Mouse (Mus musculus): Measurements from ENCODE around the gene Crmp1.

Gene Crmp1

DNA sequence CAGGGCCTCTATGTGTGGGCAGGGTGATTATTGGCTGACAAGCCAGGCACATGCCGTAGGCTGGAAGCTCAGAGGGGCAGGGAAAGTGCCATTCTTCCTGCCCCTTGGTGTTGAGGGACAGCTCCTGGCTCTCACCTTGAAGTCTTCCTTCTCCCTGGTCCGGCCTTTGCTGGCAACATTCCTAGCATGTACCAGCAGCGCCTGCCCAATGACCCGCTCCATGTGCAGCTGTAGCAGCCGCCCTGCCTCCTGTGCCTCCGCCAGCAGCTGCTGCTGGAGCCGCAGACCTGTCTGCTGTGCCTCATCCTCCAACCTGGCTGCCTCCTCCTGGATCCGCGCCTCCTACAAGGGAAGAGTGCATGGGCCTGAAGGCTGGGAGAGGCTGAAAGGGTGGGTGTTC lies 68.3 kb downstream of the Crmp1 start:
- DNase-seq = no peak

DNA sequence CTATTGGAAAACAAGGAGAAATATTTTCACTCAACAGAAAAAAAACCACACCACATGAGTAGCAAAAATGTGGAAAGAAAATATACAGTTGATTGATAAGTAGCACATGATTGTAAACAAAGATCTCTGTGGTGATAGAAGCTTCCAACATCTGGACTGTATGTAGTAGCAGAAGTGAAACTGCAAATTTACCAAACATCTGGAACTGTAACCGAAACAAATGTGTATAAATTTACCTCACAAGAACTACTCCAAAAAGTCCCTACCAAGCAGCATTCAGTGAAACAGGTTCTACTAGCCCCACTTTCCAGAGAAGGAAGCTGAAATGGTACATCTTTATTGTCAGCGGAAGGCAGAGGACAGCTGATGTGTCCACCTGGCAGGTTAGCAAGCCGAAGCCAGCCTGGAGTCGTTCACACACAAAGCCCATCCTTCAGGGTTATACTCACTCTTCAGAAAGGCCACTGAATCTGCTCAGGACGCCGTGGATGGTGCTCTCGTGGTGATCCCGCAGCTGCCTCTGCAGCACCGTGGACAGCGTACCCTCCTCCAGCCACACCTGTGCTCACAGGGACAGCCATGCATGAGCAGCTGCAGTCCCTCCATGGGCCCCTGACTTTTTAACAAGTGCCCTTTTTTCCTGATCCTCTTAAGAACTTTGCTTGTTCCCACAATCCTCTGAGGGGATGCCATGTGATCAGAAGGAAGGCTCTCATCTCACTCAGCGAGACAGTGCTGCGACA lies 71.4 kb downstream of the Crmp1 start:
- no peak for DNase-seq

DNA sequence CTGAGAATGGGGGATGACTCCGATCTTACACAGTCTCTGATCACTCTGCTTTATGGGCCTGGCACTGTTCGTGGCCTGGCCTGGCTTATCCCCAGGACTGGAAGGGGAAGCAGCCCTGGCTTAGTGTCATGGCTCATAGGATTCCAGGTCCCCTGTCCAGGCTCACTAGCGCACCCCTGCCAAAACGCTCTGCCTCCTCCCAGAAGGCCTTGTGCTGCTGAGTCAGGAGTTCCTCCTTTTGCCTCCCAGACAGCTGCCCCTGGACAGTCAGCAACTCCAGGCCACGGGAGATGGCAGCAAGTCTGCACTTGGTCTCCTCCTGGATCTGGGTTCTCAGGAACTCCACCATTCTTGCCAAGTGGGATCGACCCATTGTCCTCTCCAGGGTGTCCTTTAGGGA lies 77.0 kb downstream of the Crmp1 start:
- DNase-seq = no peak

DNA sequence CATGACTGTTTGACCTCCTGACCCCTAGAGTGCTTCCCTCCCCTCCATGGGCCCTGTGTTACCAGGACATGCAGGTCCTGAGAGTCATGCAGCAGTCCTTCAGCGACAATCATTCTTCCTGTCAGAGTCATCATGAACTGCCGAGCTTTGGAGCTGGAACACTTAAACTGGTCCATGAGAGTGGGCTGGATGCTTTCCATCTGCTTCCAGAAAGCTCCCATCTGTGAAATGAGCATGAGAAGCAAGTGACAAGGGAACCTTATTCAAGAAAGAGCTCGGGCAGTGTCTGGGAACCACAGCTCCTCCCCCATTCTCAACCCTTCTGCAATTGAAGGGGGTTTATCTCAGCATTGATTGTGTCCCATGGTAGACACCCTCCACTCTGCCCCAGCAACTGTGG lies 78.4 kb downstream of the Crmp1 start:
- peak; percentile 46 for DNase-seq

DNA sequence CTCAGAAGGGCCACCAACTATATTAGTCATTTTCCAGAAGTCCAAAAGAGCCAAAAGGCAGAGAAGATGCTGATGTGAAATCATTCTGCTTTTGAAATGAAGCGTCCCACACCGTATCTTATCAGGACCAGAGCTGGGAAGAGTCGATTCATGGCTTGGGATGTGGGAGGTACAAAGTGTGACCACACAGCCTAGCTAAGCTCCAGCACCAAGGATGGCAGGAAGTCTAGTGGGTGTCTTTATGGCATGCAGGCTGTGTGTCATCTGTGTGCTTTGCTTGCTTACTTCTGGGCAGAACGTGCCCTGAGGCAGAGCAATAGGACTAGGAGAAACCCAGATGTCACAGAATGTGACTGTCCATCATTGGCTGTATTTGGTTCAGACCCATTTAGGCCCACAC lies 79.0 kb downstream of the Crmp1 start:
- peak; percentile 23 for DNase-seq

DNA sequence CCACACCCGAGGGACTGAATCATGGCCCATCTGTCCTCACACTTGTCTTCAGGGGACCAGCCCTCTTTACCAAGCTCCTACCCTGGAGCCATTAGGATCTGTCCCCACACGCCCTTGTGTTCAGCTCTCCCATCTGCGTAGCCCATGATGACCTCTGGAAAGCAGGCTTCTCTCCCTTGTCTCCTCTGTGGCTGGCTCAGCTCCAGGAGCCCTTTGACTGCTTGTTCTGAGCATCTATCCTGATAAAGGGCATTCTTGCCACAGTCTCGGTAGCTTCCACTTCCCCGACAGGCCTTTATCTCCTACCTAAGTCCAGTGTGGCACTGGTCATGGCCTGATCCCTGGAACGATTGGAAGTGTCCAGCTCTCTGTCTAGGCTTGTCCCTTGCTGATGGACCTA lies 84.9 kb downstream of the Crmp1 start:
- no peak for DNase-seq

DNA sequence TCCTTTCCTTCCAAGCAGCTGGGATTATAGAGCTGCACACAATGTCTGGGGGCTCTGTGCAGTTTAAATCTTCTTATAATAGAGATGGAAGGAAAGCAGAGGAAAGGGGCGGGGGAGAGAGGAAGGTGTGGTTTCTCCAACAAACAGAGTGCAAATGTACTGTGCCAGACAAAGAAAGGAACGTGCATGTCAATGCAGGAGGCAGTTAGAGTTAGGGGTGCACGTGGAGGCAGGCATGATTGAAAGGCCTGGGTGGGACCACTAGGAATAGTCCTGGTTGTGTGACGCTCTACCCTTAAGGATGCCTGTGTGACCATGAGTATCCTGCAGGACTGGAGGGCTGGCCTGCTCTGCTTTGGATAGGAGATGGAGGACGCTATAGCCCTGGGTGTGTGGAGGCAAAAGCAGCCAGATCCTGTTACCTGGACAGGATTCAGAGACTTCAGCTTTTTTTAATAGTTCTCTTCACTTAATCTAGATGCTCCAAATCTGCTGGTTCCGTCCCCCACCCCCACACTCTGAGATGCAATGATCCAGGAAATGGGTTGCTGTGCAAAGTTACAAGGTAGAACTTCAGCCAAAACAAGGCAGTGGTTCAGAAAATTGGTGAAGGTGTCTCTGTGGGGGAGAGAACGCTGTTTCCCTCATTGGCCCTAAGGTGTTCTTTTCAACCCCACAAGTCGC lies 88.9 kb downstream of the Crmp1 start:
- DNase-seq = no peak

DNA sequence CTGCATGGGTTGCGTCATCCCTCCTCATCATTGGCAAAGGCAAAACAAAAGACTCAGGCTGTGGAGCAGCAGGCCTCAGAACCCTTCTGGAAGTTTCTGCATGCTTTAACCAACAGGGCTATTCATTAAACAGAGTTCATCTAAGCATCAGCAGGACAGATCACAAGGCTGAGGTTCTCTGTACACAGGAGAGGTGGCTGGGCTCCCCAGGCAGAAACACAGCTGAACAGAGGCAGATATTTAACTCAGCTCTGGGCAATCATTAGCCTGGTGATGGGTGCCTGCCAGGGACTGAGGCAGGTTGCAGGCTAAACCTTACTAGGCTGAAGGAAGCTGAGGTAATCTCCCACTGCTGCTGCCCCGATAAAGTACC lies 89.4 kb downstream of the Crmp1 start:
- DNase-seq = no peak

DNA sequence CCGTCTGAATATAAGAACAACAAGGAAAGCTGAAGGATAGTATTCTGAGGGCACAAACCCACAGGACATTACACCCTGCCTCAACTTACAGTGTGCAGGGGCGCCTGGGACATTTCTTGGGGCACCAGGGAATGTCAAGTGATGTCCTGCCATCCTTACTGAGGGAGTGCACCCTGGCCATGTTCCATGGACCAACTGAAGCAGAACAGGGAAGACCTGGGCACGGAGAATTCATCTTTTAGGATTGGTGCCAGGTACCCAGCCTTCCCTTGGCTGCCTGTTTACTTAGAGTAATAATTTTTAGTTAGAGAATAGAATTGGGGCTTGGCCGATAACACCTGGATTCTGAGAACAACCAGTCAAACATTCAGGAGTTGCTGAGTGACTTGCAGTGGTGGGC lies 90.3 kb downstream of the Crmp1 start:
- no peak for DNase-seq

DNA sequence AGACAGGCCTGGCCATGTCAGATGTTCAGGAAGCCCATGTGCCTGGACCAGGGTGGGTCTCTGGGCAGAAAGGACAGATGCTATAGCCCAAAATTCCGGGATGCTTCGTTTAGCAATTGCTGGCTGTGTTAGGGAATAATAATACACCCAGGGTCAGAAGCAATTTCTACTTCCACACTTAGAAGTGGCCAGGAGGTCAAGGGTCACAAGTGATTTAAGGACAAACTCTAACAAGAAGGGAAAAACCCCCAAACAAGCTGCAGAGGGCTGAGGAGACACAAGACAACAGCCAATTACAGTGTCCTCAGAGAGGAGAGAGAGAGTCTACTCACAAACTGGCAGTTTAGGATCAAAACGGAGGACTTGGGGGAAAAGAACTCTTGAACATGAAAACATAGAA lies 93.3 kb downstream of the Crmp1 start:
- DNase-seq = no peak

DNA sequence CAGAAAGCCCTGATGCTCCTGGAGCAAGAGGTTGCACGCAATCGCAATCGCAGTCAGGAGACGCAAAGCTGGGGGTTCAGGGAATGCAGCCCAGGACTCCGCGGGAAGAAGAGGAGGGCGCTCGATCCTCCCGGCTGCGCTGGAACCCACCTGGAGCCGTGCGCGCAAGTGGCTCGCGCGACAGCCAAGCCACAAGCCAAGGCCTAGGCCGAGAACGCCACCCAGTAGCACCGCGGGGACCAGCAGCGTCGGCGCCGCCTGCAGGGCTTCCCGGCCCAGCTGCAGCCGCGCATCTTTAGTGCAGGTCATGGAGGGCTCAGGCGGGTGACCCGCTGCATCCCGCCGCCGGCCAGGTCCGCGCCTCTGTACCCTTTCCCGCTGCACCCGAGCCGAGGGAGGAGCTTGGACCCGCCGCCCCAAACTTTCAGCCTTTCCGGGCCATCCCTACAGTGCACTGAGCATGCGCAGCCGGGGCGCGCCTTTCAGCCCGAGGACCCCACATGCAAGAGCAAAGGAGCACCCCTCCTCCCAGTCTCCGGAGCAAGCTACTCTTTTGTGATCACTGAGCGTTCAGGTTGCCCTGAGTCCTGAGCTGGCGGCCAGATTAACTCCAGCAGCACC lies 94.9 kb downstream of the Crmp1 start, which contains the start of gene Evc:
Gene Evc, minus strand, starts transcription at position 410 of the 621 bp plus-strand sequence.
- peak; percentile 51 for DNase-seq

DNA sequence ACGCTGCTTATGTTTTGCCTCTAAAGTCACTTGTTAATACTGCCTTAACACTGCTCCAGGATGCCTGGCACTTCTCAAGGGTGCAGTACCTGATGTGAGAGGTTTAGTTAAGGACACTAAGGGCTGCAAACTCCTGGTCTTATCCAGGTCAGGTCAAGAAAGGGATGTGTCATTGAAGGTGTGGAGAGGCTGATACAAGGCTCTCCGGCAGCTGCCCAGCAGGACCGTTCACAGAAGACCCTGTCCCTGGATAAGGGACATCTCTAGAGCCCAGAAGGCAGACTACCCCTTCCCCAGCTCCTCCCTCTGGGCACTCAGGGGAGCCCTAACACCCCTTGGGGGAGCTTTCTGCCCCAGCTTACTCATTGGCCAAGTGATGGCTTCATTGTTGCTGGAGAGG lies 96.0 kb downstream of the Crmp1 start:
- DNase-seq = no peak

DNA sequence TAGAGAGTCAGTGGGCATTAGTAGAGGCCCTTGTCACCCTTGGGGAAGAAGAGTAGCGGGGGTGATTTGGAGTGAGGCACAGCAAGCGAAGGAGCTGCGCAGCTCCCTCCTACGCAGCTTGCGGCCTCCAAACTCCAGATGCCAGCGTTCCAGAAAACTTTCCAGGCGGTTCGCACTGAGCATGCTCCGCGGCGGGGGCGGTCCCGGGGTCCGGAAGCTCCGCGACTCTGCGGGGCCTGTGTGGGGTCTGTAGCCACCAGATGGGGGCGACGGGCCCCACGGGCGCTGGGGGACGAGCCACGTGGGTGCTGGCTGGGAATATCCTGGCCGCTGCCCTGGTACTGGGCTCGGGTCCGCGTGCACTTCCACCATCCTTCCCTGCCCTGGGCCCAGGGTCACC lies 96.5 kb downstream of the Crmp1 start, which contains the start of gene Evc2:
Gene Evc2, plus strand, starts transcription at position 212 of the 400 bp plus-strand sequence.
- DNase-seq = peak; percentile 91

Data from right cerebral cortex, adult 18-20 months (tissue).